Mouse (Mus musculus): ENCODE data around the gene Lrrfip1.

- TF ChIP-seq CTCF (IDR thresholded peaks at IDR 0.05; ENCODE audit: low read depth, low read length) (no peak), POLR2A (IDR thresholded peaks at IDR 0.05; ENCODE audit: insufficient read depth, low read length) (no peak), EP300 (IDR thresholded peaks at IDR 0.05; ENCODE audit: insufficient read depth, low read depth, low read length) (no peak)
Observed at GRCm38 (mm10) chr1:91008746-91009145, 10.2 kb downstream of the Lrrfip1 start.

Measured in ES-Bruce4 (cell line).